Mouse (Mus musculus): Measurements from ENCODE around the gene Bri3.

Bri3 gene

GRCm38 (mm10) chr5:144234714-144235113, 9.5 kb upstream of the Bri3 start:
- DNase-seq (ENCODE audit: low spot score in 2 of 2) = no peak

DNA sequence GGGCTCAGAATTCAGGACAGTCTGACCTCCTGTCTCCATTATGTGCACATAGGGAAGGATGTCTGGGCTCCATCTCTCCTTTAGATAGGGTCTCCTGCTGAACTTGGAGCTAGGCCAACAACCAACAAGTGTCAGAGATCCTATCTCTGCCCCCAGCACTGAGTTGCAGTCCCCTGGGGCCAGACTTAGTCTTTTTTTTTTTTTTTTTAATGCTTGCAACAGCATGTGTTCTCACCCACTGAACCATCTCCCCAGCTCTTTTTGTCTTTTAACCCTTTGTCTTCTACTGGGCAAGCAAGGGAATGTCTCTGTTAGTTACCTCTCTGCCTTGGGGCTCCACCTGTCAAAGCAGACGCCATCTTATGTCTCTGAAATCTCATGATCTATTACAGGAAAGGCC, 5.3 kb upstream of the Bri3 start:
- no peak for DNase-seq (ENCODE audit: low spot score in 2 of 2)

DNA sequence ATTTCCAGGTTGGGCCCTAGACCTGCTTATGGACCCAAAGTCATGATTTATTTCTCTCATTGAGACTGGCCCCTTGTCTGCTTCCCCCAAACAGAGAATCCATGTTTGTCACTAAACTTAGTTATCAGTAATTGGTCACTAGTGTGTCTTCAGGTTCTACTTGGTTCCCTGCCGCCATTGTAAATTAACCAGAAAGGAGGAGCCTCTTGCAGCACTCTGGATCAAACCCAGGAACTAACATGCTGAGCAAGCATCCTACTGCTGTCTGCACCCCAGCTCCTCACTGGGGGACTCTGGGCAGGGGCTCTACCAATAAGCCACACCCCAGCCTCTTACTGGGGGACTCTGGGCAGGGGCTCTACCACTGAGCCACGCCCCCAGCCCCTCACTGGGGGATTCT, 1.4 kb downstream of the Bri3 start:
- no peak for DNase-seq (ENCODE audit: low spot score in 2 of 2)

GRCm38 (mm10) chr5:144246669-144247068, 2.4 kb downstream of the Bri3 start:
- no peak for DNase-seq (ENCODE audit: low spot score in 2 of 2)

DNA sequence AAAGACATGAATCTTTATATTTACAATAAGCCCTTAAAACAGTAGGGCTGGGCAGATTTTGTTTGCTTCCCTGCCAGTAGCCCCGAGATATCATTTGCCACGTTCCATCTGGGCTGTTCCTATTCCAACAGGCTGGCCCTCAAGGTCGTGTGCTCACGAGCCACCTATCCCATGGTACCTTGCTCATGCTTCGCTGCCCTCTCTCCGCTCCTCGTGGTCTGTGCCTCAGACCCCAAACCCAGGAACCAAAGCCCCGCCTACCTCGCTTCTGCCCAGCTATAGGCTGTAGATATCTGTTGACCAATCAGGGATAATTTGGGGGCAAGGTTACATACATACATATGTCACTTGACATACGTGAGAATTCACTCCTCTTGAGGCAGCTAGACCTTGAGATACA, 3.1 kb downstream of the Bri3 start:
- no peak for DNase-seq (ENCODE audit: low spot score in 2 of 2)

- DNase-seq (ENCODE audit: low spot score in 2 of 2) = peak; percentile 75 to 77
Observed at GRCm38 (mm10) chr5:144247906-144248585, 3.8 kb downstream of the Bri3 start.

- no peak for DNase-seq (ENCODE audit: low spot score in 2 of 2)
Observed at GRCm38 (mm10) chr5:144249871-144250270, 5.6 kb downstream of the Bri3 start.

DNA sequence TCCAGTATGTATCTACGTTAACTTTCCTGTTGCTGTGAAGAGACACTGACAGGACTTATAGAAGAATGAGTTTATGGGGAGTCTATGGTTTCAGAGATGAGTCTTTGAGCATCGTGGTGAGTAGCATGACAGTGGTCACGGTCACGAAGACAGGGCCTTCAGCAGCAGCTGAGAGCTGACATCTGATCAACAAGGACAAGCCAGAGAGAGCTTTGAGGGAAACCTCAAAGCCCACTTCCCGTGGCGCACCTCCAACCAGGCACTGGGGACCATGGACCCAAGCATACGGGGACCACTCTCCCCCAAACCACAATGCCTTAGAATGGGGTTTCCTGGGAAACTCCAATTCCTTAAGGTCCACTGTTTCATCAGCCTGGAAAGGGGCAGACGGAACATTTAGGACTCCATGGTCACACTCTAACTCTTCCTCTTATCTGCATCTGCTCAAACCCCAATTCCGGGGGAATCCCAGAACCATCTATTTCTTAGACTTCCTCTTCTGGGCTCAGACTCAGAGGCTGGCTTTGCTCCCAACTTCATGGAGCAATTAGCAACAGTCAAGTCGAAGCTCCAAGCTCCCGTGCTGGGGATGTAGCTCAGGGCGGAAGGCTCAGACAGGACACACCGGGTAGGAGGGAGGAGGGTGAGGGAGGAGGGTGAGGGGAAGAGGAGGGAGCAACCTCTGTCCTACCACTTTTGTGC, 7.8 kb downstream of the Bri3 start:
- DNase-seq (ENCODE audit: low spot score in 2 of 2) = peak in 1 of 2 experiments; percentile 60

- no peak for DNase-seq (ENCODE audit: low spot score in 2 of 2)
Observed at GRCm38 (mm10) chr5:144253212-144253611, 9.0 kb downstream of the Bri3 start.

- peak; percentile 74 to 76 for DNase-seq (ENCODE audit: low spot score in 2 of 2)
Observed at GRCm38 (mm10) chr5:144254122-144254810, 10.0 kb downstream of the Bri3 start.

GRCm38 (mm10) chr5:144254811-144255631, 10.8 kb downstream of the Bri3 start:
- DNase-seq (ENCODE audit: low spot score in 2 of 2) = peak; percentile 88 to 91

DNA sequence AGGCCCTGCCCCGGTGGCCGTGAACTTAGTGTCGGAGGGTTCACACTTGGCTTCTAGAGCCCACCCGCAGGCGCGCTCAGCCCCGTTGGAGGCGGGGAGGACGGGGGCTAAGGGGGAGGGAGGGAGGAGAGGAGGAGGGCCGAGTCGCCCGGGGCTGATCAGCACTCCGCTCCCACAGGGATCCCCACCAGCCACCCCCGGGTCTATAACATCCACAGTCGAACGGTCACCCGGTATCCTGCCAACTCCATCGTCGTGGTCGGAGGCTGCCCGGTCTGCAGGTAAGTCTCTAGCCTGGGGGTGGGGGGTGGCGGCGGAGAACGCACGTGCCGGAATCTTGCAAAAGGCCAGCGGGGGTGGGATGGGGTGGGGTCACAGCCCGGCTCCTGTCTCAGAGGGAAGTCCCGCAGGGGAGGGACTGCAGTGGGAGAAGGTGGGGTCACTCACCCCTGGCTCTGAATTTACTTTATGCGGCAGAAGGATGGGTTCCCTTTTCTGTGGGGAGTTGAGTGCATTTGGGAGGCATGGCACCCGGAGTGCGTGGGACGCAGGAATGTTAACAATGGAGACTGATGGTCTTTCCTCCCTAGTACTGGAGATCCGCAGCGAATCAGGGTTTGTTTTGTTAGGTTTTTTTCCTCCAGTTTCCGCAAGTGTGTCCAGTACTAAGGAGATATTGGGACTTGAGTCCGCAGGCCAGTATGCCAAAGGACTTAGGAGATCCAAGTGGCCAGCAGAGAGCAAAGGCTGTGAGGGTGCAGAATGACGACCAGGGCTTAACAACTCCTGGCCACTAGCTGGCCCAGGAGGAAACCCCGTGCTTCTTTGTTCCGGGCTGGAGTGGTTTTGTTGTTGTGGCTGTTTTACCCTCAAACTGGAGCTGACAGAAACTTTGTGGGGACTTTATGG, 11.6 kb downstream of the Bri3 start:
- peak; percentile 67 to 81 for DNase-seq (ENCODE audit: low spot score in 2 of 2)

DNA sequence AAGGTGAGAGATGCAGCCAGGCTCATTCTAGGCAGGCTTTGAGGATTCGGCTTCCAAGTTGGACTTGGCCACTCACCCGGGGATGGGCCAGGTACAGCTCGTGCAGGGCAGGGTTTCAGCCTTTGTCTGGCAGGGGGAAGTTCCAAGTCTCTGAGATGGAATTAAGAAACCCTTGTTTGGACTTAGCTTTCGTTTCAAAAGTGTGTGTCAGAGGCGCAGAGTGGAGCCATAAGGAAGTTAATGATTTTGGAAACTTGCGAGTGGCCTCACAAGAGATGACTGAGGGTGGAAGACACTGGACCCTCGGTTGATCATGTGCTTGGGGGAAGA, 12.3 kb downstream of the Bri3 start:
- no peak for DNase-seq (ENCODE audit: low spot score in 2 of 2)

- DNase-seq (ENCODE audit: low spot score in 2 of 2) = no peak
Observed at GRCm38 (mm10) chr5:144256888-144257287, 12.7 kb downstream of the Bri3 start.

GRCm38 (mm10) chr5:144257451-144258110, 13.3 kb downstream of the Bri3 start:
- DNase-seq (ENCODE audit: low spot score in 2 of 2) = no peak

DNA sequence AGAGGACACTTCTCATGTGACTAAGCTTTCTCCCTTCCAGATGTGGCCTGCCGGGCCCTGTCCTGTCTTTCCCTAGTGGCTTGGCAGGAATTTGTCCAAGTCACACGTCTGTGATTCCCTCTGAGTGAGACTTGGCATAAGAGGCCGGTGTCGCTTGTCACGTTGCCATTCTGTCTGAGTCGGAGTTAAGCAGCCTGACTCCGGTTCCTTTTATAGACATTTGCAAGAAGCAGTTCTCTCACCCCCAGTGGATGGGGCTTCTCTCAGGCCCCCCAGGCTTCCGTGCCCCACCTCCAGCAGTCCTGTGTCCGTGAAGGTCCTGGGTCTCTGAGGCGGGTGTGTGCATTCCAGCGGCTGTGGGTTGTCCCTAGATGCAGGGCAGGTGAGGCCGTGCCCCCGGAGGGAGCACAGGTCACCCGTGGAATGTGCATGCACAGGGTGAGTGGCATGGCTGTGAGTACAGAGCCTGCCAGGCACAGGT, 13.9 kb downstream of the Bri3 start:
- DNase-seq (ENCODE audit: low spot score in 2 of 2) = peak; percentile 85 to 86

DNA sequence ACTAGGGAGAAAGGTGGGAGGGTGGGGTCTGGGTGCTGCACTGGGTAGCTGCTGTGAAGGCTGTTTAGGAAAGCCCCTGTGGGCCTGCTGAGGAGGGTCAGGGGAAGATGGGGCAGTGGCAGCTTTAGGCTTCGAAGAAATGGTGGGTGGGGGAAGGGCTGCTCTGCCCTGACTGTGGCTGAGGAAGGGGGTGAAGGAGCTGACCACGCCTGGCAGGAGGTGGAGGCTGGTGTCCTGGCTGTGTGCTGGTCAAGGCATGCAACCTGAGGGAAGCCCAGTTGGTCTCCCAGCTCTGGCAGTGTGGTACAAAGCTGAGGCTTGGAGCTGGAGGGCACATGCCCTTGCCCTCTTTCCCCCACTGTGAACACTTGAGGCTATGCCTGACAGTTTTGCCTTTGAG, 14.4 kb downstream of the Bri3 start:
- DNase-seq (ENCODE audit: low spot score in 2 of 2) = no peak

- DNase-seq (ENCODE audit: low spot score in 2 of 2) = no peak
Observed at GRCm38 (mm10) chr5:144259228-144259627, 15.0 kb downstream of the Bri3 start.

- no peak for DNase-seq (ENCODE audit: low spot score in 2 of 2)
Observed at GRCm38 (mm10) chr5:144260464-144260863, 16.2 kb downstream of the Bri3 start.

GRCm38 (mm10) chr5:144261309-144261708, 17.1 kb downstream of the Bri3 start:
- DNase-seq (ENCODE audit: low spot score in 2 of 2) = no peak
